Mouse (Mus musculus): ENCODE data around the gene Arid5b. TPM values are rescaled to one million over a fixed set of nuclear protein-coding genes. Genes with fewer than 3 reads are reported as not detected.
A peak's percentile ranks its signal among the peaks of the same experiment; 100 is the strongest.
"Not testable (repeated sequence)": the region's sequence is repeated elsewhere in the genome, so short reads cannot be mapped to it uniquely, and the experiment has no call there.

Arid5b gene
- polyA plus RNA-seq, 1 experiment from 2014 or later, result 50.2 TPM

DNA sequence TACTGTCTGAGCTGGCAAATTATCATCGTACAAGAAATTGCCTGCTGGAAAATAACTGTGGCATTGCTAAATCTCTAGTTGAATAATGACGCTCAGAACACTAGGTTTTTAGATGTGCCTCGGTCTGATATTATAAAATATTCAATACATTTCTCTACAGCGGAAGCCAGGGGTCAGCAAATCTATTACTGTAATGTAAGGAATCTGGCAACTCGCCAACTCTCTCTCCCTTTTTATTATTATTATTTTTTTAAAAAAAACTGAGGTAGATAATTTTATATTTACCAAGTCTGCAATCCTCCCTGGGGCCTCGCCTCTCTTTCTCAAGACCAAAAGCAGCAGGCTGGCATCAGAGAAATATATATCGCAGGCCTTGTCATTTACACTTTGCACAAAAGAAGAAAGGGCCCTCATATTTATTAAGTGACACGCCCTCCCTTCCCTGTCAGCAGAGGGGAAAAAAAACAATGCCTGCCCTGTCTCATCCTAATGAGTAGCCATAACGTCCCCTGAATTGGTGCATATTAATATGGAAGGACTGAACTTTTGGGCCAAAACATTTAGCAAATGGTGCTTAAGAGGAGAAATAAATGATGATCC, 172.1 kb downstream of the Arid5b start:
- Histone ChIP-seq H3K27me3 (no peaks in the 10 kb centered on the region), H3K9ac (no peak overlapping the region), H3K36me3 (peaks cover 17% of the 10 kb centered on the region; the same call in 1 of the 2 replicates), H3K4me1 (peaks cover 62% of the 10 kb centered on the region), H3K4me3 (replicated peaks) (no peak overlapping the region), H3K4me2 (replicated peaks) (no peak overlapping the region), H3K27ac (replicated peaks) (peak overlapping the region; percentile 53; the same call in 1 of the 2 replicates), H3K9me3 (replicated peaks) (no peaks in the 10 kb centered on the region)
- 47% methylated on average over 9 of the region's 9 CpGs for WGBS
- no peak for ATAC-seq (ENCODE audit: insufficient number of reproducible peaks, low FRiP score, low TSS enrichment, low read depth)

- H3K4me2 ChIP-seq (replicated peaks), result 0 out of 2 replicates have a peak overlapping the region, but pooled peaks have one; percentile 3
- no peak for ATAC-seq (ENCODE audit: insufficient number of reproducible peaks, low FRiP score, low TSS enrichment, low read depth)
- WGBS, result 24% methylated on average over 14 of the region's 14 CpGs
Observed at GRCm38 (mm10) chr10:68104881-68105781, 173.4 kb downstream of the Arid5b start.

DNA sequence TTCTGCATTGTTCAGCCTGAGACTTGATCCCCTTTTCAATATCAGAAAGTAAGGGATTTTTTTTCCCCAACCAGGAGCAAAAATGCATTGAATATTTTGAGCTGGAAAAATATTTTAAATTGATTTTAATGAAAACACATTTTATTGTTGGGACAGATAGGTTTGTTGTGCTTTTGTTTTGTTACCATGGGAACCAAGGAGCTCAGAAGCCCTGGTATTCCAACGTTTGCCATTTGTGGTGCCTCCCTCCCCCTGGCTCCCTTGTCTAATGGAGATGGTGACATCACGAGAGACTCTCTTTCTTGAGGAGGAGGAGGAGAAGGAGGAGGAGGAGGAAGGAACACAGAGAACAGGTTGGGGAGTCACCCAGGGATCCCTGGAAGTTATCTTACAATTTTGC, 174.1 kb downstream of the Arid5b start:
- H3K27me3 ChIP-seq, result no peaks in the 10 kb centered on the region
- 3% methylated on average over 2 of the region's 2 CpGs for WGBS

More at GRCm38 (mm10) chr10:68104881-68105781, 173.4 kb downstream of the Arid5b start:
- H3K27me3 ChIP-seq, result no peaks in the 10 kb centered on the region
- peaks cover 52% of the 10 kb centered on the region for H3K4me1 ChIP-seq
- no peaks in the 10 kb centered on the region for H3K9me3 ChIP-seq (replicated peaks)
- peak overlapping the region; percentile 86 for H3K27ac ChIP-seq (replicated peaks)
- H3K9ac ChIP-seq, result no peak overlapping the region
- no peak overlapping the region for H3K4me3 ChIP-seq (replicated peaks)
- H3K36me3 ChIP-seq, result peaks cover 29% of the 10 kb centered on the region

GRCm38 (mm10) chr10:68103988-68104387, 174.6 kb downstream of the Arid5b start:
- H3K4me1 ChIP-seq, result peaks cover 52% of the 10 kb centered on the region
- H3K9ac ChIP-seq, result no peak overlapping the region
- H3K9me3 ChIP-seq (replicated peaks), result no peaks in the 10 kb centered on the region
- peak overlapping the region; percentile 86 for H3K27ac ChIP-seq (replicated peaks)
- H3K4me3 ChIP-seq (replicated peaks), result no peak overlapping the region
- no peak overlapping the region; the same call in 1 of the 2 replicates for H3K4me2 ChIP-seq (replicated peaks)
- peak; percentile 88 for ATAC-seq (ENCODE audit: insufficient number of reproducible peaks, low FRiP score, low TSS enrichment, low read depth)
- WGBS, result 12% methylated on average over 5 of the region's 5 CpGs
- peaks cover 27% of the 10 kb centered on the region for H3K36me3 ChIP-seq
- no peaks in the 10 kb centered on the region for H3K27me3 ChIP-seq

More for the DNA sequence above, 174.1 kb downstream of the Arid5b start:
- H3K36me3 ChIP-seq, result peaks cover 32% of the 10 kb centered on the region
- peak overlapping the region; percentile 86 for H3K27ac ChIP-seq (replicated peaks)
- no peak for ATAC-seq (ENCODE audit: insufficient number of reproducible peaks, low FRiP score, low TSS enrichment, low read depth)
- peaks cover 52% of the 10 kb centered on the region for H3K4me1 ChIP-seq
- no peaks in the 10 kb centered on the region for H3K9me3 ChIP-seq (replicated peaks)
- 0 out of 2 replicates have a peak overlapping the region, but pooled peaks have one; percentile 3 for H3K4me2 ChIP-seq (replicated peaks)
- H3K4me3 ChIP-seq (replicated peaks), result no peak overlapping the region
- no peak overlapping the region for H3K9ac ChIP-seq

DNA sequence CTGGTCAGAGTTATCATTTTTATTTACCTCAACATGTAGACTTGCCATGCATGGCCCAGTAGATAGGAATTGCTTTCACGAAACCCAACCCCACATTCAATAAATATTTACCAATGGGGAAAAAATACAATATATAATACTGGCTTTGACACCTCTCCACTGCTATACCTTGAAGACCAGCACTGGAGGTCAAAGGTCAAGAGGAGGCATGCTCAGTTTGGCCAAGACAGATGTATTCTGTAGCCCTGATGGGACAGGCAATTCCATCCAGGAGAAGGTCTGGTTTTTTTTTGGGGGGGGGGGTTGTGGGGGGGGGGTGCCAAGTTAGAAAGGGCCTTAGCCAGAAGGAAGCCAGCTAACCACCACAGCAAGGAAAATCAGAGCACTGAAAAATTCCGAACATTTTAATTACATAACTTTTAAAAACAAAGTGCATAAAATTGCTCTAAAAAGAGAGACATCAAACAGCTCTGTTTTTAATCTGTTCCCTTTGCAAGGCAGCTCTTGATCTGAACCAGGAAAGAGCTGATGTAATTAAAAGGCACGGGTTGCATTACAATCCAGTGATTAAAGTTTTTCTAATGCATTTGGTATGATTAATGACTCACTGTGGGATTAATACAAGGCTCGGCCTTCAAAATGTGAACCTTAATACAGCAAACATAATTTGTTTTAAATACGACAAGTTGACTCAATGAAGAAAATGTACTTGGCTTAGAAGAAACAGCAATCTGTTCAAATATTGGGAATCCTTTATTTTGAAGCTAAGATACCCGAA, 175.3 kb downstream of the Arid5b start:
- peak overlapping the region; percentile 86 for H3K27ac ChIP-seq (replicated peaks)
- no peak overlapping the region for H3K4me3 ChIP-seq (replicated peaks)
- WGBS, result 32% methylated on average over 6 of the region's 6 CpGs
- H3K9me3 ChIP-seq (replicated peaks), result no peaks in the 10 kb centered on the region
- H3K4me1 ChIP-seq, result peaks cover 52% of the 10 kb centered on the region
- no peak overlapping the region; the same call in 1 of the 2 replicates for H3K4me2 ChIP-seq (replicated peaks)
- H3K36me3 ChIP-seq, result peaks cover 27% of the 10 kb centered on the region
- no peaks in the 10 kb centered on the region for H3K27me3 ChIP-seq
- no peak for ATAC-seq (ENCODE audit: insufficient number of reproducible peaks, low FRiP score, low TSS enrichment, low read depth)
- no peak overlapping the region for H3K9ac ChIP-seq

- no peak for ATAC-seq (ENCODE audit: insufficient number of reproducible peaks, low FRiP score, low TSS enrichment, low read depth)
- WGBS, result 79% methylated on average over 6 of the region's 6 CpGs
Observed at GRCm38 (mm10) chr10:68102566-68102965, 176.0 kb downstream of the Arid5b start.

DNA sequence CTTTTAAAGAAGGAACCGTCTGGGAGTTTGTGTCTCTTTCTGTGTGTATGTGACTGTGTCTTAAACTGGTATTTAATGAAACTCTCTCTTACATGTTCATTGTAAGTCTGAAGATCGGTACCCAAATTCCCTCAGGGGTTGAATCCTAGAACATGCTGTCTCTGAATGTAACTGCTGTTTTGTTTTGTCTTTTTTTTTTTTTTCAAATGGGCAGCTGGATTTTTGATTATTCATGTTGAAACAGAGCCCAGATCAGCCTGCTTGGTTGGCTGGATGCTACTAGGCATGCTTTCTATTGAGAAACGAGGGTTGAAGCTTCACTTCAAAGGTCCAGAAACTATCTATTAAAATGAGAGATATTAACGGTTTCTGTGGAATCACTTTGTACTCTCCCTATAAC, 177.3 kb downstream of the Arid5b start:
- H3K27me3 ChIP-seq, result no peaks in the 10 kb centered on the region
- H3K4me1 ChIP-seq, result peaks cover 37% of the 10 kb centered on the region
- no peak overlapping the region for H3K4me2 ChIP-seq (replicated peaks)
- no peak overlapping the region for H3K9ac ChIP-seq
- peaks cover 47% of the 10 kb centered on the region for H3K36me3 ChIP-seq
- no peak for ATAC-seq (ENCODE audit: insufficient number of reproducible peaks, low FRiP score, low TSS enrichment, low read depth)
- H3K27ac ChIP-seq (replicated peaks), result no peak overlapping the region
- H3K9me3 ChIP-seq (replicated peaks), result no peaks in the 10 kb centered on the region
- no peak overlapping the region for H3K4me3 ChIP-seq (replicated peaks)
- 40% methylated on average over 4 of the region's 4 CpGs for WGBS

More at GRCm38 (mm10) chr10:68102566-68102965, 176.0 kb downstream of the Arid5b start:
- H3K4me2 ChIP-seq (replicated peaks), result no peak overlapping the region
- peaks cover 34% of the 10 kb centered on the region for H3K36me3 ChIP-seq
- peak overlapping the region; percentile 63; the same call in 1 of the 2 replicates for H3K27ac ChIP-seq (replicated peaks)
- no peaks in the 10 kb centered on the region for H3K27me3 ChIP-seq
- no peak overlapping the region for H3K4me3 ChIP-seq (replicated peaks)
- peaks cover 51% of the 10 kb centered on the region for H3K4me1 ChIP-seq
- no peaks in the 10 kb centered on the region for H3K9me3 ChIP-seq (replicated peaks)
- H3K9ac ChIP-seq, result no peak overlapping the region

GRCm38 (mm10) chr10:68100506-68100905, 178.0 kb downstream of the Arid5b start:
- Histone ChIP-seq H3K4me2 (replicated peaks) (no peak overlapping the region), H3K9me3 (replicated peaks) (no peaks in the 10 kb centered on the region), H3K27me3 (no peaks in the 10 kb centered on the region), H3K9ac (no peak overlapping the region), H3K27ac (replicated peaks) (peak overlapping the region; percentile 25; the same call in 1 of the 2 replicates), H3K36me3 (peaks cover 53% of the 10 kb centered on the region), H3K4me1 (peaks cover 30% of the 10 kb centered on the region), H3K4me3 (replicated peaks) (no peak overlapping the region)
- ATAC-seq (ENCODE audit: insufficient number of reproducible peaks, low FRiP score, low TSS enrichment, low read depth), result no peak
- 70% methylated on average over 8 of the region's 8 CpGs for WGBS

- not testable (repeated sequence) for H3K4me2 ChIP-seq (replicated peaks); H3K9me3 ChIP-seq (replicated peaks); H3K27me3 ChIP-seq; H3K27ac ChIP-seq (replicated peaks); ATAC-seq (ENCODE audit: insufficient number of reproducible peaks, low FRiP score, low TSS enrichment, low read depth); H3K9ac ChIP-seq; H3K4me3 ChIP-seq (replicated peaks)
- 92% methylated on average over 7 of the region's 7 CpGs for WGBS
- peaks cover 60% of the 10 kb centered on the region for H3K36me3 ChIP-seq
- peaks cover 23% of the 10 kb centered on the region for H3K4me1 ChIP-seq
Observed at GRCm38 (mm10) chr10:68099801-68100200, 178.7 kb downstream of the Arid5b start.

GRCm38 (mm10) chr10:68097821-68098675, 180.5 kb downstream of the Arid5b start:
- H3K36me3 ChIP-seq, result peaks cover 66% of the 10 kb centered on the region
- no peaks in the 10 kb centered on the region for H3K27me3 ChIP-seq
- no peak overlapping the region for H3K9ac ChIP-seq
- no peak overlapping the region for H3K4me3 ChIP-seq (replicated peaks)
- no peak overlapping the region for H3K27ac ChIP-seq (replicated peaks)
- no peak overlapping the region for H3K4me2 ChIP-seq (replicated peaks)
- no peaks in the 10 kb centered on the region for H3K9me3 ChIP-seq (replicated peaks)
- 90% methylated on average over 19 of the region's 19 CpGs for WGBS
- peaks cover 8% of the 10 kb centered on the region; the same call in 1 of the 2 replicates for H3K4me1 ChIP-seq
- no peak for ATAC-seq (ENCODE audit: insufficient number of reproducible peaks, low FRiP score, low TSS enrichment, low read depth)
